Mouse (Mus musculus) thymus, postnatal 36 days (tissue): ENCODE results near the gene Tescl.

Source experiments
- DNase-seq, 2 experiments: peaks; one replicate each; pipeline ENCODE4 v3.0.0; 2022; ENCODE audit warnings: mixed read lengths in 2 of 2

The Tescl gene

GRCm38 (mm10) chr7:24298973-24299708, 34.6 kb downstream of the Tescl start:
- DNase-seq, result peak; percentile 66 to 80

- peak; percentile 39 to 57 for DNase-seq
Measured at GRCm38 (mm10) chr7:24298635-24298972, 35.1 kb downstream of the Tescl start.

GRCm38 (mm10) chr7:24297361-24298095, 36.2 kb downstream of the Tescl start:
- DNase-seq, result no peak

GRCm38 (mm10) chr7:24296386-24296785, 37.4 kb downstream of the Tescl start:
- no peak for DNase-seq

GRCm38 (mm10) chr7:24295376-24295775, 38.4 kb downstream of the Tescl start:
- no peak for DNase-seq

- DNase-seq, result no peak
Measured at GRCm38 (mm10) chr7:24294763-24295162, 39.0 kb downstream of the Tescl start.

- DNase-seq, result no peak
Measured at GRCm38 (mm10) chr7:24293061-24293851, 40.5 kb downstream of the Tescl start.

GRCm38 (mm10) chr7:24291387-24292090, 42.2 kb downstream of the Tescl start:
- DNase-seq, result no peak

GRCm38 (mm10) chr7:24290106-24290693, 43.5 kb downstream of the Tescl start:
- no peak for DNase-seq

GRCm38 (mm10) chr7:24288512-24288911, 45.2 kb downstream of the Tescl start:
- no peak for DNase-seq

- DNase-seq, result no peak
Measured at GRCm38 (mm10) chr7:24287670-24288069, 46.1 kb downstream of the Tescl start.

- no peak for DNase-seq
Measured at GRCm38 (mm10) chr7:24286916-24287315, 46.8 kb downstream of the Tescl start.

GRCm38 (mm10) chr7:24286090-24286489, 47.6 kb downstream of the Tescl start:
- DNase-seq, result no peak
